Mouse (Mus musculus) megakaryocyte, embryonic 14.5 days (primary cell): ENCODE results near the gene Btbd8.

Experiments
- FLI1 ChIP-seq: IDR thresholded peaks from 2 replicates; pipeline ENCODE4 v1.6.1; 2012; ENCODE audit warnings: low read length, inconsistent platforms, mixed read lengths
- GATA1 ChIP-seq: IDR thresholded peaks from 3 replicates; pipeline ENCODE4 v1.6.1; 2012; ENCODE audit warnings: mixed read lengths, low read length, inconsistent platforms, borderline replicate concordance

DNA sequence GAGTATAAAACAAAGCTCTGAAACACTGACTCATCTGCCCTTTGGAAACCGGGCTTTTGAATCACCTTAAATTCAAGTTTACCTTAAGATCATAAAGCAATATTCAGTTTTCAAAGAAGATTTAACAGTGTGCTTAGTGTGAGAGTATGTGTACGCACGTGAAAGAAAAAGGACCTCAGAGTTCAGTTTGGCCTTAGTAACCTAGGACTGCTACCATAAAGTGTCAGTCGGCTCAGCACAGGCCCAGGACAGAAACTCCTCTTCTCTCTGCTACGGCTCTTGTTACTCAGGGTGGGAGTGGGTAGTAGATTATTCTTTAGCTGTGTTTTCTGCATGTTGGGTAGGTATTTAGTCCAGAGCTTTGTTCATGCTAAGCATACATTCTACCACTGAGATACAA, 11.8 kb downstream of the Btbd8 start:
- no peak for TF ChIP-seq FLI1
- no peak for TF ChIP-seq GATA1
